In the genomic region with DNA sequence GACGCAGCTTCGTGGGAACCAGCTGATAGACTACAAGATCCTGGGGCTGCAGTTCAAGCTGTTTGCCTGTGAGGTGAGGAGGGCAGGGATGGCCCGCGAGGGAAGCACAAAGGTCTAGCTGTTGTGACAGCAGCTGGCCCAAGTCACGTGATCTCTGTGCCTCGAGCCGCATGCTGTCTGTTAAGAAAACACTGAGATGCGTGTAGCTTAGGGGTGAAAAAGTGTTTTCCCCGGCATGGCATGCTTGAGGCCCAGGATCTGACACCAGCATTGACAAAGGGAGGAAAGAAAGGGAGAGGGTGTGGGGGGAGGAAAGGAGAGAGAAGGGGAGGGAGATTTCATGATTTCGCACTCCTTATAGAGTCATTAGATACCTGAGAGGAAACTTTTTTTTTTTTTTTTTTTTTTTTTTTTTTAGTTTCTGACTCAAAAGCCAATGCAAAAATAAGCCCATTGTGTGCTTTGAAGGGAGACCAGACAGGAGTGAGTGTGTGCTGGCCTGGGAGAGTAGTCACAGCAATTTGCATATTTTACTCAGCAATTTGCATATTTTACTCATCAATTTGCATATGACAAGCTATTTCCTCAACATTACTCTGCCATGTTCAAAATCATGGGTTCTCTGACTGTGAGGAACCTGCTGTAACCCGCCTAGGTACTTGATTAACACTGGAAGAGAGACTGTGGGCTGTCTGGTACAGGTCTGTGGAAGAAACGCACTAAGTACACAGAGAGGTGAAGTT, we compare ENCODE assay signal across 10 mouse cellular contexts. TPM values are rescaled to one million over a fixed set of nuclear protein-coding genes. Genes with fewer than 3 reads are reported as not detected.
DNase-seq lines count a peak whose midpoint lies in the region; ATAC-seq and TF ChIP-seq lines count a peak whose summit lies in the region.
"Had no signal": no experiment of that assay in that cellular context is flagged by ENCODE, and none has a peak within 500 bp of the region (broad histone marks: within the 10 kb centered on the region; RNA-seq: fewer than 3 reads in every experiment).

No protein-coding gene starts in this region.

- no peaks in the 10 kb centered on the region for H3K27me3 ChIP-seq in spleen, adult 2 months (ENCODE audit: control insufficient read depth, insufficient read depth, low read length)
- no peaks in the 10 kb centered on the region for H3K27me3 ChIP-seq in midbrain, embryonic 12.5 days
- no peaks in the 10 kb centered on the region for H3K27me3 ChIP-seq in thymus, adult 2 months (ENCODE audit: control insufficient read depth, insufficient read depth, low read length)

- peaks cover 15% of the 10 kb centered on the region for H3K36me3 ChIP-seq in spleen, adult 2 months (ENCODE audit: control insufficient read depth, insufficient read depth, low read length)
- H3K36me3 ChIP-seq in midbrain, embryonic 12.5 days = no peaks in the 10 kb centered on the region
- H3K36me3 ChIP-seq in thymus, adult 2 months (ENCODE audit: control insufficient read depth, insufficient read depth, low read length) = no peaks in the 10 kb centered on the region

- no peak overlapping the region for H3K9ac ChIP-seq in midbrain, embryonic 12.5 days (replicated peaks)
- H3K9ac ChIP-seq: lung, embryonic 14.5 days had no signal

- peak overlapping the region; percentile 80 for H3K27ac ChIP-seq in gastrocnemius, adult 2 months
- H3K27ac ChIP-seq in spleen, adult 2 months (ENCODE audit: insufficient read depth, low read length) = peak overlapping the region; percentile 86
- peak overlapping the region; percentile 70 for H3K27ac ChIP-seq in midbrain, embryonic 12.5 days (replicated peaks)
- no peak overlapping the region for H3K27ac ChIP-seq in thymus, adult 2 months (ENCODE audit: control insufficient read depth, insufficient read depth, low read length)

- TF ChIP-seq CTCF in gastrocnemius, adult 2 months (IDR thresholded peaks at IDR 0.05) = no peak
- no peak for TF ChIP-seq CTCF in spleen, adult 2 months (IDR thresholded peaks at IDR 0.05; ENCODE audit: extremely low read depth, insufficient read depth, insufficient read length, insufficient replicate concordance)
- no peak for TF ChIP-seq CTCF in thymus, adult 2 months (IDR thresholded peaks at IDR 0.05; ENCODE audit: borderline replicate concordance, control insufficient read depth, extremely low read depth, insufficient read depth, low read length, poor library complexity)

- peaks cover 35% of the 10 kb centered on the region for H3K4me1 ChIP-seq in spleen, adult 2 months (ENCODE audit: control insufficient read depth, insufficient read depth, insufficient read length)
- peaks cover 34% of the 10 kb centered on the region for H3K4me1 ChIP-seq in midbrain, embryonic 12.5 days
- no peaks in the 10 kb centered on the region for H3K4me1 ChIP-seq in thymus, adult 2 months (replicated peaks; ENCODE audit: control insufficient read depth, insufficient read depth, low read length)

- ATAC-seq in midbrain, embryonic 12.5 days (ENCODE audit: low FRiP score, low read depth) = peak; percentile 72

- peak overlapping the region; percentile 39 for H3K4me3 ChIP-seq in gastrocnemius, adult 2 months
- no peak overlapping the region for H3K4me3 ChIP-seq in spleen, adult 2 months (ENCODE audit: extremely low read depth, insufficient read depth, insufficient read length)
- H3K4me3 ChIP-seq in midbrain, embryonic 12.5 days = no peak overlapping the region
- H3K4me3 ChIP-seq in thymus, adult 2 months (ENCODE audit: control insufficient read depth, insufficient read depth, low read length) = no peak overlapping the region

- intact Hi-C loops in gastrocnemius, adult 2 months (cut with DNase I) = no loop called here

- TF ChIP-seq POLR2A in spleen, adult 2 months (IDR thresholded peaks at IDR 0.05; ENCODE audit: low read depth, low read length) = no peak
- no peak for TF ChIP-seq POLR2A in thymus, adult 2 months (IDR thresholded peaks at IDR 0.05; ENCODE audit: control insufficient read depth, extremely low read depth, insufficient read depth, low read length, poor library complexity)

- WGBS in spleen, adult 2 months = 58% methylated on average over 12 of the region's 12 CpGs
- WGBS in midbrain, embryonic 12.5 days = 26% methylated on average over 12 of the region's 12 CpGs
- 91% methylated on average over 12 of the region's 12 CpGs for WGBS in thymus, adult 2 months

- no peaks in the 10 kb centered on the region for H3K9me3 ChIP-seq in midbrain, embryonic 12.5 days

- DNase-seq in gastrocnemius, adult 2 months = no peak
- no peak for DNase-seq in gastrocnemius, postnatal 25 days
- DNase-seq in spleen, adult 2 months (ENCODE audit: low read depth in 1 of 2, low spot score in 2 of 2) = peak; percentile 25 to 84
- DNase-seq in spleen, postnatal 4 days (ENCODE audit: low spot score in 2 of 2) = no peak
- no peak for DNase-seq in thymus, adult 2 months
- DNase-seq in thymus, postnatal 14 days = no peak
- DNase-seq in liver = no peak
- DNase-seq: cerebellum, adult 18-20 months had no signal

- H3K4me2 ChIP-seq in midbrain, embryonic 12.5 days (replicated peaks) = no peak overlapping the region
- H3K4me2 ChIP-seq: lung, embryonic 14.5 days had no signal

RNA-seq across cellular contexts. Expression of a gene that starts 17.2 kb away (rescaled TPM):
- total RNA-seq in gastrocnemius, adult 2 months (2021) = under 1 TPM; 0.67 to 0.87 TPM
- 1 to 10 TPM; 1.2 TPM for total RNA-seq in gastrocnemius, postnatal 25 days (2021)
- polyA plus RNA-seq in spleen, adult 2 months (2012; rRNA removed) = 29.7 and 33.7 TPM in 2 replicates
- 2.2 and 3.0 TPM in 2 replicates for polyA plus RNA-seq in midbrain, embryonic 12.5 days (2016; fragmentation: Nextera tagmentation; extraction: Ambion mirVana)
- polyA plus RNA-seq in thymus, adult 2 months (2012; rRNA removed) = 7.6 and 8.4 TPM in 2 replicates

RNA-seq across cellular contexts. Expression of a gene that starts 50.9 kb away (rescaled TPM):
- total RNA-seq in gastrocnemius, adult 2 months (2021) = 10 to 100 TPM in 1 of 2 experiments, 1 to 10 TPM in 1; 9.4 to 11.5 TPM
- total RNA-seq in gastrocnemius, postnatal 25 days (2021) = 10 to 100 TPM; 13.6 to 18.5 TPM
- polyA plus RNA-seq in spleen, adult 2 months (2012; rRNA removed) = 91.9 and 147 TPM in 2 replicates
- 285 and 287 TPM in 2 replicates for polyA plus RNA-seq in midbrain, embryonic 12.5 days (2016; fragmentation: Nextera tagmentation; extraction: Ambion mirVana)
- 162 and 171 TPM in 2 replicates for polyA plus RNA-seq in thymus, adult 2 months (2012; rRNA removed)

RNA-seq across cellular contexts. Expression of a gene that starts 51.0 kb away (rescaled TPM):
- total RNA-seq in gastrocnemius, adult 2 months (2021) = 10 to 100 TPM in 1 of 2 experiments, 1 to 10 TPM in 1; 9.7 to 10.2 TPM
- total RNA-seq in gastrocnemius, postnatal 25 days (2021) = 10 to 100 TPM; 12.1 TPM
- 14.4 and 14.7 TPM in 2 replicates for polyA plus RNA-seq in spleen, adult 2 months (2012; rRNA removed)
- polyA plus RNA-seq in midbrain, embryonic 12.5 days (2016; fragmentation: Nextera tagmentation; extraction: Ambion mirVana) = 16.3 and 18.2 TPM in 2 replicates
- 6.8 and 7.1 TPM in 2 replicates for polyA plus RNA-seq in thymus, adult 2 months (2012; rRNA removed)

Comparison
In these comparisons a context has a peak if more than half of its experiments do, and no peak if none do; other contexts are left out.
1. DNase-seq: peak in spleen, adult 2 months (2 of 2); none in gastrocnemius, adult 2 months (single experiment), gastrocnemius, postnatal 25 days (single experiment), spleen, postnatal 4 days (0 of 2), thymus, adult 2 months (single experiment), thymus, postnatal 14 days (single experiment) and liver (single experiment).